Mouse (Mus musculus): Measurements from ENCODE around the gene Fut9. TPM values are rescaled to one million over a fixed set of nuclear protein-coding genes. Genes with fewer than 3 reads are reported as not detected.
A peak's percentile ranks its signal among the peaks of the same experiment; 100 is the strongest.

The Fut9 gene
- under 1 TPM in 1 of 2 experiments, not detected in 1; 0.02 TPM for total RNA-seq (2021)
- long read RNA-seq, experiment 1, result 0 reads
- long read RNA-seq, experiment 2, result 0 reads

DNA sequence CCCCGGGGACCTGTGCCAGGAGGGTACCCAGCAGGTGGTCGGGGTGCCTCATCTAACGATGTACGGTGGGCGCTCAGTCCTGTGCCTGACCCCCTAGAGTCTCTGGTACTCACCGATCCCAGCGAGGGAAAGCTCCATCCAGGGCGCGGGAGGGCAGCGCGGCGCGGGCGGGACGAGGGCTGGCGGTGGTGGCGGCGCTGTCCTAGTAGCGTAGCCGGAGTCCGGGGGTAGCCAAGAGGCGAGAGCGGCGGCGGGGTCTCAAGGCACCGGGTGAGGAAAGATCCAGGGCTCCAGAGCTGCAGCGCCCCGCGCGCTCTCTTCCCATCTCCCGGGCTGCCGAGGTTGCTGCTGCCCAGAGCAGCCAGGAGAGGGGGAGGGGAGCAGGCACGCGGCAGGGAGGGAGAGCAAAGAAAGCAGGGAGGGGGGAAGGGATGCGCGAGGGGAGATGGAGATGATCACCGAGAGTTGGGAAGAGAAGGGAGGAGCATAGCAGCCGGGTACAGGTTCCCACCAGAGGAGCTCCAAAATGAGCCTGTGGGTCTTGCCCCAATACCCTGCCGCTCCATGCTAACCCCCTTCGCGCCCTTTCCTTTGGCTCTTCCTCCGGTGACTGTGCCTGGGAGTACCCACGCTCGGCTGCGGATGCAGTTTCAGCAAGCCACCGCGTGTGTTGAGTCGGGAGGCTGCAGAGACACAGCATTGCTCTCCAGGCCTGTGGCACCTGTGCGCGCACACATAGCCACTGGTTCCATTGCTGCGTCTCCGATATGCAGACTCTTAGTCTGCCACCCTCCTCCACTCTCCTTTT lies at the start of gene Fut9:
Gene Fut9 (minus strand): TSS at position 769 of the 808 bp plus-strand sequence.
- peak; percentile 3 for DNase-seq
- intact Hi-C loops (cut with DNase I; ENCODE audit: low total_unique reads), result no loop called here

DNA sequence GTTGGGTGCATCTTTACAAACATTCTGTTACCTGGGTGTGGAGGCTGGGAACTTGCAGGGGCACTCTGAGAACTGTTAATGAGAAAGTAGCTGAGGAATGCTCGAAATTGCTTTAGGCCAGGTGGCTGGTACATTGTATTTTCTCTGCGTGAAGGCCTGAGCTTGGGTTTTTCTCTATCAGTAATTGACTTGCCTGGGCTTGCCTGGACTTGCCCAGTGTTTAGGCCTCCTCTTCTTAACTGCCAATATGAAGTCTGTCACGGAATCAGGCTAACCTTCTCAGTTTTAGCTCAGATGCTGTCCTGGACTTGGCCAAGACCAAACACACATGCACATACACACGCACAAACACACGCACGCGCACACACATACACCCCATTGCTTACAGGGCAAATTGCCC lies 15.7 kb upstream of the Fut9 start:
- intact Hi-C loops (cut with DNase I; ENCODE audit: low total_unique reads), result no loop called here
- no peak for DNase-seq

DNA sequence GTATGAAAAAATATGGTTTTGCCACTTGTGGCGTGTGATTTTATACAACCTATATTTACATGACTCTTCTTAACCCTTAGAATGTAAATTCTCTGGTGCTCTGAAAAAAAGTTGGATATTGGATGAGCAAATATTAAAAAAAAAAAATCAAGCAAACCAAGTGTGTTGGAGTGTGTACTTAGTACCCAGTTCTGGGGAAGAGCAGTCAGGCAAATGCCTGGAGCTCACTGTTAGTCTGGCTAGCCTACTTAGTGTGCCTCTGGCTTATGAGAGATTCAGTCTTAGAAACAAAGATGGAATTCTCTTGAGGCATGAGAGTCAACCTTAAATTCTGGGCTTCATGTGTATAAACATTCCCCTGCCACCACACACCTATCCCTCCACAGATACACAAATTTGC lies 13.3 kb upstream of the Fut9 start:
- DNase-seq, result no peak
- intact Hi-C loops (cut with DNase I; ENCODE audit: low total_unique reads), result no loop called here

DNA sequence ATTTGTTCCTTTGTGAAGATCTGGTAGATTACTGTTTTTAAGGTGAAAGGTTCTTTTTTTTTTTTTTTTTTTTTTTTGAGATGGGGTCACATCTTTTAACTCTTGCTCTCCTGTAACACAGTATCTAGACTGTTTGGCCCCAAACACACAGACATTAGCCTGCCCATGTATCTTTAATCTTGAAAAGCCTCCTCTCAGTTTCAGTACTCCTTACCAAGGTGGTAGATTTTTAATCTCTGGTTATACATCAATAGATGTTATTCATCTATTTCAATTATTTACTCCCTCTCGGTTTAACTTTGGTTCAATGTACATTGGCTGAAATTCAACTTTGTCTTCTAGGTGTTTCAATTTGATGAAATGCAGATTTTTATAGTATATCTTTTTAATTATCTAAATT lies 10.0 kb upstream of the Fut9 start:
- no peak for DNase-seq
- intact Hi-C loops (cut with DNase I; ENCODE audit: low total_unique reads), result no loop called here

DNA sequence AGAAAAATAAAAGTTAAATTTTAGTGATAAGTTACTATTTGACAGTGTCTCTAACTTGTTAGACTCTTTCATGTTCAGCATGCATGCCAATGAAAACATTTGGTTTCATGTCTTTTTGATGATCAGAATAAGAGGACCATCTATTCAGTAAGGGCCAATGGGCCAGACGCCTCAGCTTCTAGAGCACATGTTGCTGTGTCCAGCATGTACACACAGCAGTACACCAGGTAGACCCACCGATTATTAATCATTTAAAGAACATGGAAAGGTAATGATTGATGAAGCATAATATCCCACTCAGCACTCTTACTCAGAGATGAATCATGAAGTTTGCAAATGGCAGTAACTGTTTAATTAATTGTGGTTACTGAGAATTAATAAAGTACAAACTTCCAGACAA lies 1.7 kb upstream of the Fut9 start:
- intact Hi-C loops (cut with DNase I; ENCODE audit: low total_unique reads), result no loop called here
- DNase-seq, result no peak

DNA sequence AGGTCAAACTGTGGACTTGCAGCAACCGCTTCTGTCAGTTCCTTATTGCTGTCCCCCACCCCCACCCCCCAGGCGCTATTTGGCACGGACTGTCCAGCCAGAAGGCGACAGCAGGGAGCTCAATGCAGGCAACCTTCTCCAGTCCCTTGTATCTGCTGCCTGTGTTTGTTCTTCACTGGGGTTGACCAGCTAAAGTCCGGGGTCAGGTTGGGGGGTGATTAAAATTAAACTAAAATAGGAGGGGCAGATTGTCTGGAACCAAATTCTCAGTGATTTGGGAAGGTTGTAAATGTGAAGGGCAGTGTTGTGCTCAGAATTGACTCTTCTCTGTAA lies 206 bp upstream of the Fut9 start:
- DNase-seq, result no peak
- intact Hi-C loops (cut with DNase I; ENCODE audit: low total_unique reads), result no loop called here

DNA sequence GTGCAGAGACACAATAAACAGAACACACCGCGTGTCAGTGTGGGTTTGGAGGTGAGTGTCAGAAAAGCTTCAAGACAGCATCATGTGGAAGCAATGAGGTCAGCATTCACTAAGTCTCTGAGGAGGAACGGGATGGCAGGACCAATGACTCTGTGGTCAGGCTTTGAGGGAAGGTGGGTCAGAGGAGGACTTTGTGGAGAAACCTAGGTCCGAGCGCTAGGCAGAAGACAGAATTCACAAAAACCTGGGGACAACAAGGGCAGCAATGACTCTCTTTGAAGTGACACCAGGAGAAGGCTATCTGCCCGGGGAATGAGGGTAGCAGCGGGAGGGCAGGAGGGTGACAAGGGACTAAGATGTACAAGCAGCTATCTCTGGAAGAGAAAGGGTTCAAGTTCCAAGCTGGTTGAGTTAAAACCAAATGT lies 981 bp downstream of the Fut9 start:
- no peak for DNase-seq
- intact Hi-C loops (cut with DNase I; ENCODE audit: low total_unique reads), result no loop called here

DNA sequence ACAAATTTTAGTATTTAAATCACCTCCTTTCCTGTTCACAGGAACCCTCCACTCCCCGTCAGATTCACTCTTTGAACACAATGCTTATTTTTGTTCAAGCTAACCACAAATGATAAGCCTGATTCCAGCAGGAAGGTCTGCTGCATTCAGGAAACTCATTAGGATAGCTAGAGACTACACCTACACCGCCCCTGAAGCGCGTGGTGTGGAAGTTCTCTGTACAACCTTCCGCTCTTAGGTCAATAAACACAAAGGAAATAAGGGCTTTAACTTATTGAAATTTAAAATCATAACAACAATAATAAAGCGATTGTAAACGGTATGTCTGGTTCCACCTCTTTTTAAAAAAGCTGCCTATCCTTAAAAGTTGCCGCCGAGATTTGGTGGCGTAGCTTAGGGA lies 1.6 kb downstream of the Fut9 start:
- no peak for DNase-seq
- intact Hi-C loops (cut with DNase I; ENCODE audit: low total_unique reads), result no loop called here

DNA sequence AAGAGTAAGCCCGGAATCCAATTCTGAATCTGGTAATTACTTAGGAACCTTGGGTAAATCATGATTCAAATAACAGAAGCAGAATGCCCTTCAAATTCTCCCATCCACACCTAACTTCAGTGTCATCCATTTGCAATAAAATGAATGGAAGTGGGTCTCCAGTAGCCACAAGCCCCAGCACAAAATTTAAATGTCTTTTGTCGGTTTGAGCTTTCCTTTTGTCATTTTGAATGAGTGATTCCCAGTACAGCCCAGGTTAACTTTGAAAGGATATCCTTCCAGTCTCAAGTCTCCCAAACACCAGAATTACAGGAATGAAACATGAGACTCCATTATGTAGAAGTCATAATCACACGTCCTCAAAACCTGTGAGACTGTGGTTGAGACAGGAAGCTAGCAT lies 3.9 kb downstream of the Fut9 start:
- intact Hi-C loops (cut with DNase I; ENCODE audit: low total_unique reads), result no loop called here
- DNase-seq, result no peak

DNA sequence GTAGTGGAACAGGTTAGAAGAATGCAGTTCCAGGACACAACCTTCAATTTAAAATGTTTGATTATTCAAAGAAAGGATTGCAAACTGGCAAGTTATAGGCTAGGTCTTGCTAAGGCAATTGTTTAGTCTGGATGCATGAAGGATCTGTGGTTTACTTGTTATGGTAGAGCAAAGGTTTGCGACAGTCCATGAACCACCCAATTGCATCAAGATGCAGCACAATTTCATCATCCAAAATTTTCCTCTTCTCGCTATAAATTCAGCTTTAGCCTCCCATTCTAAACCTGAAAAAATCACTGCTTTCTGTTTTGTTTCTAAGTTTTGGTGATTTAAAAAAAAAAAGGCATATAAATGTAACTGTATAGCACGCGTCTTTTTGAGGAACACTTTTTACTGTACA lies 14.8 kb downstream of the Fut9 start:
- DNase-seq, result no peak
- intact Hi-C loops (cut with DNase I; ENCODE audit: low total_unique reads), result no loop called here

DNA sequence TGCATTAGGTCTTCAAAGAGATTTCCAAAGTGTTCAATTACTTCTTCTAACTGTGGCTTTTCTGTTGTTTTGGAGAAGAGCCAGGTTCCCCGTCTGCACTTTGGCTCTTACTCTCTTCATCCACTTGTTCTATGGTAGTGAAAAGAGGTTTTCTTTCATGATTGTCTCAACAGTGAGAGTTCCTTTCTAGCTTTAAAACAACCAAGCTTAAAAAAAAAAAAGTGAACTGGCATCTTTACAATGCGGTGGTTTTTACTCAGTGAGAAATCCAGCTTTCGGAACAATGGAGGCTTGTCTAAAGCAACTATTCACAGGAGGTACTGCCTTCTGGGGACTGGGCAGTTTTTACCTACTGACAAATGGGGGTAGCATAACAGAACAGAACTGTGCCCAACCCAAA lies 31.4 kb downstream of the Fut9 start:
- DNase-seq, result no peak
- intact Hi-C loops (cut with DNase I; ENCODE audit: low total_unique reads), result no loop called here

DNA sequence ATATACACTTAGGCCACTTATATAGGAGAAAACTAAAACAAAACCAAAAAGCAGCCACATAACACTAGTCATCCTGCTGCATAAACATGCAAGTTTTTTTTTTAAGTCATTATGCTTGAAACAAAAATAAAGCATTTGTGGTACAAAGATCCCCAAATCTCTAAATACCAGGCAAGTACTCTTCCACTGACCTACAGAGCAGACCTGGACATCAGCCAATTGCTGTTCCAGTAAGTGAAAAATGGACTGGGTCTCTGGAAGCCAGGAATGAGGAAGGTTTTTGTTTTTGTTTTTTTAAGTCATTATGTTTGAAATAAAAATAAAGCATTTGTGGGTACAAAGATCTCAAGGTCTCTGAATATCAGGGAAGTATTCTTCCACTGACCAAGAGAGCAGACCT lies 37.0 kb downstream of the Fut9 start:
- intact Hi-C loops (cut with DNase I; ENCODE audit: low total_unique reads), result no loop called here
- DNase-seq, result no peak

DNA sequence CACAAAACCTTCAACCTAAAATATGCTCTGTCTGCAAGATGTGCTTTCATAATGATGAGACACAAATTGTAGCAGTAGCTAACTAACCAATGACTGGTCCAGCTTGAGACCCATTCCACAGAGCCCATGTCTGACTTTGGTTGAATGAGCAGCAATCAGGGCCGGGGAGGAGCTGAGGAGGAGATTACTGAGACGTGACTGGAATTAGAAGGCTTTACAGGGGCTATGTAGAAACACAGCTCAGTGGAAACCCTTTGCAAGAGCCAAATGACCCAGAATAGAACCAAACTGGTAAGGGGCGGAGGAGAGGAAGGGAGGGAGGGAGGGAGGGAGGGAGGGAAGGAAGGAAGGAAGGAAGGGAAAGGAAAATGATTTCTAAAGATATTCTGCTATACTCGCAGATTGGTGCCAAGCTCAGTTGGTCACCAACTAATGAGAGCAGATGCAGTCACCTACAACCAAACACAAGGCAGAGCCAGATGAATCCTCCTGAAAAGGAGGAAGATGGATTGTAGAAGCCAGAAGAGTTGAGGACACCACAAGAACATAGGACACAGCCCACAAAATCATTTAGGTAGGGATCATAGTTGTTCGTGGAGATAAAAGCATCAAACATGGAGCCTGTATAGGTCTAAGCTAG lies 42.0 kb downstream of the Fut9 start:
- intact Hi-C loops (cut with DNase I; ENCODE audit: low total_unique reads), result no loop called here

DNA sequence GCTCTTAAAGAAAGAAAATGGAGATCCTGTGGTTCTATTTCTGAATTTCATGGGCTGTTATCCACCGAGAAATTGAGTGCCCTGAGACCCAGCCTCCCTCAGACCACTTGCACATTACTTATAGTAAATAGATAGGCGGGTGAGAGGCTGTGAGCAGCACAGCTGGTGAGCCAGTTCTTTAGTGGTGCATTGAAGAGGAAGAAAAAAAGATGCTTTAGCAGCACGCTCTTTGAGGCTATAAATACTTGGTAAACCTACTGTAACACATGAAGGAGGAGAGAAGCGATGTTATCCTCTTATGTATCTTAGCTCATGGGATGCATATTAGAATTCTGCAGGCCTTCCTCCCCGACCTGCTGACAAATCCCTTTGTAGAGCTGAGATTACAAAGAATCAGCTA lies 58.5 kb downstream of the Fut9 start:
- DNase-seq, result no peak
- intact Hi-C loops (cut with DNase I; ENCODE audit: low total_unique reads), result no loop called here

More for the DNA sequence above, 42.0 kb downstream of the Fut9 start:
- no peak for DNase-seq

DNA sequence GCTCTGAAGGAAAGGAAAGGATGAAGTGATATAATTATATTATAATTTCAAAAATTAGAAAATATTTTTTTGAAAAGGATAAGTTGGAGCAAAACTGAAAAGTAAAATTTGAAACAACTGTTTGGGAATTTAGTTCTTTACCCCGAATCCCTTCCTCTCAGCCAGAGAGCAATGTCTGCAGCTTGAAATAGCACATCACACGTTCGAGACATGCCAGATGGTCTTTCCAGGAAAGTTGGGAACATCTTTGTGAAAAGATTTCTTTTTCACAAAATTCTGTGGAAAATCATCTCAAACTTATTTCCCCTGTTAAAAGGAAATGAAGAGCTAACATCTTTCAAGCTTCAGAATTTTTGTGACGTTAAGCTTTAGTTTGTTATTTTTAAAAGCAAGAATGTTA lies 61.3 kb downstream of the Fut9 start:
- DNase-seq, result no peak

DNA sequence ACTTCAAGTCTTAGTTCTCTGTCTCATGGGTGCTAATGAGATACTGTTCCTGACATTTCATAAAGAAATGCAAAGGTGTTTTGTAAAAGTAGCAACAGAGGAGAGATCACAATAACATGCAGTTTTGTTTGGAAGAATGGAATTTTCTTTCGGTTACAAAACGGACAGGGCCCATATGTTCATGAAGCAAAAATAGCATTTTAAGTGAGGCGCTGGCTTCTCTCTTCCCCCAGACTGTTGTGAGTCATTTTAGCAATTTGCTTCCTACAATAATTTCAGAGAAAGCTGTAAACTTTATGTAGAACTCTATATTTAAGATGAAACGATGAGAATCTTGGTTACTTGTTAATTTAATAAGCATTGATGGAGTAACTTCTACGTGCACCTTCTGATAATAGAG lies 78.5 kb downstream of the Fut9 start:
- no peak for DNase-seq
- intact Hi-C loops (cut with DNase I; ENCODE audit: low total_unique reads), result no loop called here

More for the DNA sequence above, 61.3 kb downstream of the Fut9 start:
- intact Hi-C loops (cut with DNase I; ENCODE audit: low total_unique reads), result no loop called here

DNA sequence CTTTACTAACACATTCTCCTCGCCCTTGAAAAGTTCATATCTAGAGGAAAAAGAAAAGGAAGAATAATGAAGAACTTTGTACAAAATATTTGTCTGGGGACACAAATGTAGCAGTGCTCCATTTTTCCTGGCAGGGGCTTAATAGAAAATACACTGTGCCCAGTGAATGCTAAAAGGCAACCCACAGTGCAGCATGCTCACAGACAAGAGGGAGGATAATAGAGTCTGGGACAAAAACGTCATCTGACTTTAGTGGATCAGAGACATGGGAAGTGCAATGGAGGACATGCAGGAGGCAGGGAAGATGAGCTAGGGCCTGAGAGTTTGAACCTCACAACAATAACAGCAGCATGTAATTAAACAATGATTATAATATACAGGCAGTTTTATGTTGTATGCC lies 86.1 kb downstream of the Fut9 start:
- DNase-seq, result no peak
- intact Hi-C loops (cut with DNase I; ENCODE audit: low total_unique reads), result no loop called here

DNA sequence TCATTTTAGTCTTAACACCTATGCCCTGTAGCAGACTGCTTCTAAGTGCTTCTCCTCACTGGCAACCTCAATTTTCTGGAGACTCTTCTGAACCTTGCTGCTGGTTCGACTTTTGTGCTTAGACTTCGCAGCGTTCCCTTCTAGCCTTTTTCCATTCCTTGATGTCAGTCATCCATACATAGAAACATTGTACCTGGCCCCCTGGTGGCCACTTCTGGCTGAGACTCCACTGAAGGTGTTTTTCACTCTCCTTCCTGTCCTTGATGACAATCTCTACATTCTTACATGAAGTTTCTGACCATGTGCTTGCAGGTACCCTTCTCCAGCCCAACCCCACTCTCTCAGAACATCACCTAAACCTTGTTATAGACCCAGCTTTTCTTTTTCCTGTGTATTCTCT lies 115.1 kb downstream of the Fut9 start:
- intact Hi-C loops (cut with DNase I; ENCODE audit: low total_unique reads), result no loop called here
- DNase-seq, result no peak

DNA sequence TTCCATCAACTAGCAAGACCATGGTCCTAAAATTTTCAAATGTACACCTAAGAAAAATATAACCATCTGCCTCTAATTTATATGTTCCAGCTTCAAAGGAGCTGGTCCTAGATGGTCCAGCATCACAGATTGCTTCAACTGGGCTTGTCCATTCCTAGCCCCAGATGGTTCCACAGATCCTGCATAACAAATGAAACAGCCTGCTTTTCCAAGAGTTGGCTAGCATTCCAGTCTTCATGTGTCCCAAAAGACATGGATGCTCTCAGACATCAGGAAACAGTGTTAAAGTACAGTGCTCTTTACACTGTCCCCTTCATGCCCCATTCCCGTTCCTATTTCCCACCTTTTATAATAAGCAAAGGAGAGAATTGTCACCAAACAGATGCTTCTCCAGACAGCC lies 135.8 kb downstream of the Fut9 start:
- intact Hi-C loops (cut with DNase I; ENCODE audit: low total_unique reads), result no loop called here
- no peak for DNase-seq

DNA sequence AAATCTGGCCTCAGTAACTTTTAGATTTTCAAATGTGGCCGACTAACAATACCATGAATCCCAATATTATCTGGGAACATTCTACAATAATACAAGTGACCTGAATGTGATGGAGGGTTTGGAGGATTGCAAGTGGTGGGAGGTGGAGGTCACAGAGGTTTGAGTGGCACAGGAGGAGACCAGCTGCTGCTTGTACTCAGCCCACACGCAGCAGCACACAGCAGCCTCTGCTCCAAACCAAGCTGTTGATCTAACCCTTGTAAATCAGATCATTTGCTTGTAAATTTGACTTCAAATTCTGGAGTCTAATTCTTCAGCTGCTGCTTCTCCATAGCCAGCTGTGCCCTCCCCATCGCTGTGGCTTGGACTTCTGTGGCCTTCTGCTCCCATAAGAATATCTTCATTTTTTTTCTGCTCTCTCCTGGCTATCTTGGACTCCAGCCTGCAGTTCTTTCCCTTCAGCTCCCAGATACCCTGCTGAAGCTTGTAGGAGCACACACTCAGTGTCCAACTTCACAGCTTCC lies 138.8 kb downstream of the Fut9 start:
- no peak for DNase-seq
- intact Hi-C loops (cut with DNase I; ENCODE audit: low total_unique reads), result no loop called here

DNA sequence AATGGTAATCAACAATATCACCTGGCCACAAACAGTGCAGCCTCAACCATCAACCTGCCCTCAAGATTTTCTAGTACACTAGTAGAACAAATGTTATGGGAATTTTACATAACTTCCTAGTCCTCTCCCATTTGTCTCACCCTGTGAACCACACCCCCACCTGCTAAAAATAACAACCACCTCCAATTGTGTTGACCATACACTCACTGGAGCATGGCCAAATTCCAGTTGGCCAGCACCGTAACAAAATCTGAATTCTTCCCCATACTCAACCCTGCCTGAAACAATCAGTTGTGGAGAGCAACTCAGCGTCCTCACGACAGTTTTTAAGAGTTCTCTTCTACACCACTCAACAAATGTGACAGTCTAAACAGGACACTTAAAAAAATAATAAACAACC lies 141.3 kb downstream of the Fut9 start:
- no peak for DNase-seq
- intact Hi-C loops (cut with DNase I; ENCODE audit: low total_unique reads), result no loop called here

Data from gastrocnemius, postnatal 14 days (tissue).